Mouse (Mus musculus) forebrain, embryonic 14.5 days (tissue): ENCODE results near the gene 4930550L24Rik. TPM values are rescaled to one million over a fixed set of nuclear protein-coding genes. Genes with fewer than 3 reads are reported as not detected.

Experiments used
- ATAC-seq: fragments of 200-750 bp; cut with Nextera tagmentation; 2 replicates; pipeline ENCODE4 v1.8.0; 2017; ENCODE audit warnings: mild to moderate bottlenecking, moderate library complexity
- DNase-seq: peaks from one replicate; pipeline ENCODE4 v3.0.0-alpha.2; 2015; ENCODE audit warnings: low spot score
- H3K27ac ChIP-seq: fragments of 300-500 bp; sonication (generic); 2 replicates; pipeline ENCODE4 v1.5.1; 2014; ENCODE audit warnings: low read depth, mild to moderate bottlenecking, control low read depth, low read length, moderate library complexity
- H3K27me3 ChIP-seq: fragments of 300-500 bp; sonication (generic); replicated peaks from 2 replicates; pipeline ENCODE4 v1.6.1; 2014; ENCODE audit warnings: low read length, control low read depth, mixed read lengths; ENCODE audit not compliant: control insufficient read depth, insufficient read depth
- H3K36me3 ChIP-seq: fragments of 300-500 bp; sonication (generic); 2 replicates; pipeline ENCODE4 v1.6.1; 2014; ENCODE audit warnings: low read length, control low read depth; ENCODE audit not compliant: control insufficient read depth, insufficient read depth
- H3K4me1 ChIP-seq: fragments of 300-500 bp; sonication (generic); 2 replicates; pipeline ENCODE4 v1.6.1; 2014; ENCODE audit warnings: antibody characterized with exemption, low read length, control low read depth; ENCODE audit not compliant: control insufficient read depth, insufficient read depth
- H3K4me2 ChIP-seq: fragments of 300-500 bp; sonication (generic); 2 replicates; pipeline ENCODE4 v1.6.1; 2014; ENCODE audit warnings: mild to moderate bottlenecking, control low read depth, low read length
- H3K4me3 ChIP-seq: fragments of 300-500 bp; sonication (generic); 2 replicates; pipeline ENCODE4 v1.5.1; 2014; ENCODE audit warnings: low read depth, low read length, control low read depth
- H3K9ac ChIP-seq: fragments of 300-500 bp; sonication (generic); 2 replicates; pipeline ENCODE4 v1.6.1; 2014; ENCODE audit warnings: mild to moderate bottlenecking, low read length, control low read depth, moderate library complexity
- H3K9me3 ChIP-seq: fragments of 300-500 bp; sonication (generic); replicated peaks from 2 replicates; pipeline ENCODE4 v1.6.1; 2016; ENCODE audit warnings: low read length, control low read depth, mixed read lengths; ENCODE audit not compliant: control insufficient read depth
- WGBS: fragments of 180-500 bp; shearing (Covaris S2); extraction: QIAGEN DNeasy Blood & Tissue Kit; methylation state at CpG from one replicate; pipeline ENCODE4 v1.1.7; 2014; 5-methylcytosine and 5-hydroxymethylcytosine counted together
- polyA plus RNA-seq: library from polyadenylated mRNA; unstranded; fragments of >200 nt; fragmentation: Nextera tagmentation; extraction: Ambion mirVana; gene quantifications from 2 replicates; pipeline ENCODE4 v1.2.1, GENCODE M21; 2014

The 4930550L24Rik gene
- polyA plus RNA-seq, result 0.14 and 0.23 TPM in 2 replicates

DNA sequence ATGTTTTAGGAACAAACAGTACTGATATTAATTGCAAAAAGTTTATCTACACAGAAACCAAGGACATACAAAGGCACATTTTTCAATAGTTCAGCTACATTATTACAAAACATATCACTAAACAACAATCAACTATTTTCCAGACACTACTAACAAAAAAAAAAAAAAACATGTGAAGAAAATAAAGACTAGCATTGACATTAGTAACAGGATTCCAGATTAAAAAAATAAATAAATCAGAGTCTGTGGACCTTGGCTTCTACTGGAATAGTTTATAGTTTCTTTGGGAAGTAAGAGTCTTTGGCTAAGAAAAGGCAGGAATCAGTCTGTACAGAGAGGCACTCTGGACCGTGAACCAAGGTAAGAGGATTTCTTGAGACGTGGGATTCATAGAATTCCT, at the start of gene 4930550L24Rik:
TSS of gene 4930550L24Rik (plus strand) at position 301 of the 400 bp plus-strand sequence.
- 72% methylated on average over 2 of the region's 2 CpGs for WGBS
- no peak for DNase-seq

DNA sequence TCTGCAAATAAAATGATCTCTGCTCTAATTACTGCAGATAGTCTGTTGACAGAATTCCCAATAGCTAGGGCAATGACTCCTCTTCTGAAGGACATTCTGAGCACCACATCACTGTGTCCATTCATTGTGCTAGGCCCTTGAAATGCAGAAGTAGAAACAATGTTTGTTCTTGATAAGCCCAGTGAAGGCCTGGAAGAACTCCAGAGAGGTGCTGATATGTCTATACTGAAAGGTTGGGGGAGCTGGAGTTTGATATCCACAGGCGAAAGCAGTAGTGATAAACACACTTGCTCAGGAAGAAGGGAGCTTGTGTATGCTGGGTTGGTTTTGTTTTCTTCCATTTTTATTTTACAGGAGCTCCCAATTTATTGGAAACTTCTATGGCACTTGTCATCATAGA, 8.4 kb upstream of the 4930550L24Rik start:
- WGBS, result 93% methylated on average over 1 of the region's 1 CpGs
- Histone ChIP-seq H3K27ac (no peak overlapping the region), H3K4me1 (no peaks in the 10 kb centered on the region), H3K36me3 (no peaks in the 10 kb centered on the region), H3K4me2 (no peak overlapping the region), H3K27me3 (no peaks in the 10 kb centered on the region), H3K9ac (no peak overlapping the region), H3K9me3 (no peaks in the 10 kb centered on the region), H3K4me3 (no peak overlapping the region)
- DNase-seq (no peak), ATAC-seq (no peak)

More for the DNA sequence above, at the start of gene 4930550L24Rik:
- Histone ChIP-seq H3K9ac (no peak within 1 kb of the TSS), H3K4me1 (no peaks in the 10 kb centered on the region), H3K4me2 (no peak within 1 kb of the TSS), H3K4me3 (no peak within 1 kb of the TSS), H3K27ac (no peak within 1 kb of the TSS), H3K9me3 (no peaks in the 10 kb centered on the region), H3K27me3 (no peaks in the 10 kb centered on the region), H3K36me3 (no peaks in the 10 kb centered on the region)
- ATAC-seq, result no peak

DNA sequence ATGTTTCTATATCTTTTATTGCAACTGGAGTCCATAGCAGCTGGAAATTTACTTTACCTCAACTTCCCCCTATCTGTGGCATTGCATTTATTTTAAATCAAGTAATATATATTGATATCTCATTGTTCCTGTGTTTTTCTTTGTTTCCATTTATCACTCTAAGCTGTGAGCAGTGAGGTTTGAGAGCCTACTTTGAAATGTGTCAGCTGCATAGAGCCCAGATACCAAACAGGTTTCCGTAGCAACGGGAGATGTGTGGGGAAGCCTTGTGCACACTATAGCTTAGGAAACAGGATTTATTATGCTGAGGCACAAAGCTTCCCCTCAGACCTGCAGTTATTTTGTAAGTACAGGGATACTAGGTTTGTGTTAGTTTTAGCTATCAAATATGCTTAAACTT, 58.8 kb downstream of the 4930550L24Rik start:
- no peaks in the 10 kb centered on the region for H3K27me3 ChIP-seq
- no peak overlapping the region for H3K4me3 ChIP-seq
- 67% methylated on average over 2 of the region's 2 CpGs for WGBS
- H3K4me2 ChIP-seq, result no peak overlapping the region
- H3K36me3 ChIP-seq, result no peaks in the 10 kb centered on the region
- H3K4me1 ChIP-seq, result no peaks in the 10 kb centered on the region; the same call in 1 of the 2 replicates
- no peak overlapping the region for H3K9ac ChIP-seq
- no peak overlapping the region for H3K27ac ChIP-seq
- peak; percentile 79; the same call in 1 of the 2 replicates for ATAC-seq
- peak; percentile 70 for DNase-seq
- no peaks in the 10 kb centered on the region for H3K9me3 ChIP-seq
